Mouse (Mus musculus) intestine, embryonic 15.5 days (tissue): ENCODE results near the gene Cd24a. TPM values are rescaled to one million over a fixed set of nuclear protein-coding genes. Genes with fewer than 3 reads are reported as not detected.

Source experiments
- ATAC-seq: fragments of 200-750 bp; cut with Nextera tagmentation; 2 replicates; pipeline ENCODE4 v1.8.0; 2017; ENCODE audit warnings: moderate TSS enrichment, moderate library complexity
- H3K27ac ChIP-seq: fragments of 300-500 bp; sonication (generic); 2 replicates; pipeline ENCODE4 v1.5.1; 2015; ENCODE audit warnings: mild to moderate bottlenecking, inconsistent platforms
- H3K27me3 ChIP-seq: fragments of 300-500 bp; sonication (generic); replicated peaks from 2 replicates; pipeline ENCODE4 v1.6.1; 2015; ENCODE audit warnings: inconsistent platforms
- H3K36me3 ChIP-seq: fragments of 300-500 bp; sonication (generic); 2 replicates; pipeline ENCODE4 v1.6.1; 2015; ENCODE audit warnings: inconsistent platforms
- H3K4me1 ChIP-seq: fragments of 300-500 bp; sonication (generic); replicated peaks from 2 replicates; pipeline ENCODE4 v1.6.1; 2015; ENCODE audit warnings: inconsistent platforms
- H3K4me2 ChIP-seq: fragments of 300-500 bp; sonication (generic); replicated peaks from 2 replicates; pipeline ENCODE4 v1.6.1; 2015; ENCODE audit warnings: mild to moderate bottlenecking, inconsistent platforms
- H3K4me3 ChIP-seq: fragments of 300-500 bp; sonication (generic); replicated peaks from 2 replicates; pipeline ENCODE4 v1.5.1; 2015; ENCODE audit warnings: inconsistent platforms
- H3K9ac ChIP-seq: fragments of 300-500 bp; sonication (generic); 2 replicates; pipeline ENCODE4 v1.6.1; 2015; ENCODE audit warnings: inconsistent platforms
- H3K9me3 ChIP-seq: fragments of 300-500 bp; sonication (generic); 2 replicates; pipeline ENCODE4 v1.6.1; 2016; ENCODE audit warnings: inconsistent platforms
- WGBS: fragments of 180-500 bp; shearing (Covaris S2); methylation state at CpG from one replicate; pipeline ENCODE4 v1.1.7; 2015; 5-methylcytosine and 5-hydroxymethylcytosine counted together
- polyA plus RNA-seq: library from polyadenylated mRNA; unstranded; fragments of >200 nt; fragmentation: Nextera tagmentation; extraction: Ambion mirVana; gene quantifications from 2 replicates; pipeline ENCODE4 v1.2.1, GENCODE M21; 2015

The Cd24a gene
- polyA plus RNA-seq, 1 experiment from 2014 or later, result 204 TPM

DNA sequence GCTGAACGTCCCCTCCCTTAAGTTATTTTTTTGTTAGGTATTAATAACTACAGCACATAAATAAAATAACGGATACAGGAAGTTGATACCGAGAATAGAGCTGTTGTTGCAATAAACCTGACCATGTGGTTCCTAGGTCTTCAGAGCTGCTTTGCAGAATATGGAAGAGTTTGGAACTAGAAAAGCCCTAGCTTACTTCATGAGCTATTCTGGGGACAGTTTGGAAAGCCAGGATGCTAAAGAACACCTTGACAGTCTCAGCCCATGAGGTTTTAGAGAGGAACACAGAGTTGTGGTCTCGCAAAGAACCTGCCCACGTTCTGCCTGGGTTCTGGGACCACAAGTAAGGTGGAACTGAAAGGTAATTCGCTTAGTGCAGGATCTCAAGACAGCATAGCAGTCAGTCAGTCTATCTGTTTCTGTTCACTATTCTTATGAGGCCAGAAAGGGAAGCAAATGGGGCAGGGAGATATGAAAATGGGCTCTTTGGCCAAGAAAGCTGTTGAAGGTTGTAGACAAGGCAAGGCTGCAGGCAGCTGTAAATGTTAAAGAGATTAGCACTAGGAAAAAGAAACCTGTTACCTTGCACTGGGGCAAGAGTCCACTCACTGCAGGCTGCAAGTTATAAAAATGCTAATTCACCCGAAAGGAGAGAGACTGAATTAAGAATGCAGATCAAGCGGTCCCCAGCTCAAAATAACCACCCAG lies 10.5 kb downstream of the Cd24a start:
- peak; percentile 81 for ATAC-seq
- Histone ChIP-seq H3K4me1 (0 out of 2 replicates have a peak, but pooled peaks cover 4% of the 10 kb centered on the region), H3K4me3 (no peak overlapping the region), H3K9ac (no peak overlapping the region), H3K36me3 (no peaks in the 10 kb centered on the region), H3K4me2 (peak overlapping the region; percentile 41), H3K27ac (peak overlapping the region; percentile 32; the same call in 1 of the 2 replicates), H3K9me3 (no peaks in the 10 kb centered on the region), H3K27me3 (no peaks in the 10 kb centered on the region)
- 60% methylated on average over 8 of the region's 8 CpGs for WGBS

DNA sequence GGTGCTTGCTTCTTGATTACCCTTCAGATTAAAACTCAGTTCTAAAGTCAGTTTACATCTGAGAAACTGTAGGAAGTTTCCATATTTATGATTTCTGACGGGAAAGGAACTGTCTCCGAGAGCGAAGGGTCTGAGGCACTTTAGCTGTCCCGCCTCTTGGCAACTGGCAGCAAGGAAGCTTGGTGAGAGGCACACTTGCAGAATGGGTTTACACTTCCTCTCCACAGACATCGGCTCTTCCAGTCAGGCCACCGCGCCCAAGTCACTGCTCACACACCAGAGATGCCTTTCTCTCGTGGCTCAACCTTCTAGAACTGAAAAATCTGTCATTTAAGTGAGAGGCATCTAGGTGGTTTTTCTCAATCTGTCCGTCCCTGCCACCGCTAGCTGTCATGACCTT lies 13.4 kb downstream of the Cd24a start:
- Histone ChIP-seq H3K36me3 (no peaks in the 10 kb centered on the region), H3K4me3 (no peak overlapping the region), H3K4me2 (no peak overlapping the region), H3K4me1 (0 out of 2 replicates have a peak, but pooled peaks cover 4% of the 10 kb centered on the region), H3K27me3 (no peaks in the 10 kb centered on the region), H3K9ac (no peak overlapping the region), H3K9me3 (no peaks in the 10 kb centered on the region), H3K27ac (no peak overlapping the region)
- WGBS, result 73% methylated on average over 10 of the region's 10 CpGs
- ATAC-seq, result no peak

DNA sequence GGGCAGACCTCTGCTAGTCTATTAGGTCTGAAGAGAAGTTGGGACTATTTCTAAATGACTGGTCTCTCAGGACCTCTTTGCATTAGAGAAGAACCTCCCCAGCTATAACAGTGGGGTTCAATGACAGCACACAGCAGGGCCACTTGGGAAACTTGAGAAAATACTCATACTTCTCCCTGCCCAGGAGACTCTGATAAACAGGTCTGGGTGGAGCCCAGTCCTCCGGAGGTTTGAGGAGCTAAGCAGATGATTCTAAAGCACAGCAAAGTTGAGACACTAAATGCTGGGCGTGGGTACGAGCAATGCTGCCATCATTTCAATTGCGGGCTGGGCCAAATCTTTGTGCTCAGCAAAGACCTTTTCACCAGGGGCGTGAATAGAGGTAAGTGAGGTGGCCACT lies 15.1 kb downstream of the Cd24a start:
- Histone ChIP-seq H3K27ac (no peak overlapping the region), H3K36me3 (no peaks in the 10 kb centered on the region), H3K27me3 (no peaks in the 10 kb centered on the region), H3K4me3 (no peak overlapping the region), H3K4me1 (0 out of 2 replicates have a peak, but pooled peaks cover 4% of the 10 kb centered on the region), H3K9ac (no peak overlapping the region), H3K4me2 (no peak overlapping the region), H3K9me3 (no peaks in the 10 kb centered on the region)
- 83% methylated on average over 5 of the region's 5 CpGs for WGBS
- ATAC-seq, result 0 out of 2 replicates have a peak, but pooled peaks have one; percentile 39

DNA sequence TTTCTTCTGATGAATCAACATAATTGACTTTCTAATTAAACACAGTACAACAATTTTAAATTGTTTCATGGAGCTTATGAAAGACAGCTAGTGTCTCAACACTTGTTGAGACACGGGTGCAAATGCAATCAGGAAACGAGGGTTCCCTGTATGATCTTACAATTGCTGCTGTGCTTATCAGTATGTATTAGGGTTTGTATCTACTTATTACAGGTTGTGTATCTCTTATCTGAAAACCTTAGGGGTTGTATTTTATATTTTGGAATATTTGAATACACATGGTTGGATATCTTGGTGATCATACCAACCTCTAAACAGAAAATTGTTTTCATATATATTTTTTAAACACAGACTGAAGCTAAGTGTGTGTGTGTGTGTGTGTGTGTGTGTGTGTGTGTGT lies 16.1 kb downstream of the Cd24a start:
- Histone ChIP-seq H3K9ac (no peak overlapping the region), H3K27ac (no peak overlapping the region), H3K4me1 (0 out of 2 replicates have a peak, but pooled peaks cover 1% of the 10 kb centered on the region), H3K4me3 (no peak overlapping the region), H3K4me2 (no peak overlapping the region), H3K36me3 (no peaks in the 10 kb centered on the region), H3K27me3 (no peaks in the 10 kb centered on the region), H3K9me3 (no peaks in the 10 kb centered on the region)
- no peak for ATAC-seq
- WGBS, result 80% methylated on average over 2 of the region's 2 CpGs

DNA sequence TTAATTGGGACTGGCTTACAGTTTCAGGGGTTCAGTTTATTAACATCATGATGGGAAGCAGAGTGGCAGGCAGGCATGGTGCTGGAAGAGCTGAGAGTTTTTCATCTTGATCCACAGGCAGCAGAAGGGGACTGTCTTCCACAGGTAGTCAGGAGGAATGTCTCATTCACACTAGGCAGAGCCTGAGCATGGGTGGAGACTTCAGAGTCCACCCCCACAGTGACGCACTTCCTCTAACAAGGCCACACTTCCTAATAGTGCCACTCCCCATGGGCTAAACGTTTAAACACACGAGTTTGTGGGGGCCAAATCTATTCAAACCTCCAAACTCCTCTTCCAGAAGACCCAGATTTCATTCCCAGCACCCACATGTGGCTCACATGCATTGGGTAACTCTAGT lies 16.8 kb downstream of the Cd24a start:
- ATAC-seq, result no peak
- no peak overlapping the region for H3K4me3 ChIP-seq
- no peaks in the 10 kb centered on the region for H3K4me1 ChIP-seq
- H3K9ac ChIP-seq, result no peak overlapping the region
- no peaks in the 10 kb centered on the region for H3K36me3 ChIP-seq
- no peaks in the 10 kb centered on the region for H3K9me3 ChIP-seq
- WGBS, result 73% methylated on average over 3 of the region's 3 CpGs
- no peaks in the 10 kb centered on the region for H3K27me3 ChIP-seq
- no peak overlapping the region for H3K27ac ChIP-seq
- H3K4me2 ChIP-seq, result no peak overlapping the region

DNA sequence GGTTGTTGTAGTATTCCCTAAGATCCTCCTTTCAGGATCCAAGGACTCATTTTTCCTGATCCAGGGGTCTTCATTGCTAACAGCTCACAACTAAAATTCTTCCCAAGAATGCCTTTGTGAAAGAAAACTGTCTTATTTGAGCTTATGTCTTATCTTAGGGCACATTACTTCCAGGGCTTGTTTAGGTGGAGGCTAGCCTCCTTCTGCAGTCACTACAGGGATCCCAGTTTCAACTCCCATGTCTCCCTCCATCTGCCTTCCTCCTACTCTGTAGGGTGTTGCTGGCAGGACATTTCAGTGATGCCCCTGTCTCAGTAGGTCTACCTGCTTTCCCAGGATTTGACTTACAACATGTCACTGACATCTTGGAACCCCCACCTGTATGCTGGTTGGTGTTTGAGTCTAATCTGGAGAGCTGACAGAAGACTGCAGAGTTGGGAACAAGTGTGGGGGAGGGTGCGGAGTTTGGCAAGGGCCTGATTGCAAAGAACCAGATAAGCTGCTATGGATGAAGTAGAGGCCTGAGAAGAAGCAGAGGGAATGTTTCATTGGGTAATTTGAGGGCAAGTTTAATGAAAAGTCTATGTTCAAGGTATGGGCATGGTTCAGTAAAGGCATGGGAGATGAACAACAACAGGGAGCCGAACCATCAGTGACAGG lies 20.1 kb downstream of the Cd24a start:
- H3K4me1 ChIP-seq, result peaks cover 3% of the 10 kb centered on the region; the same call in 1 of the 2 replicates
- H3K4me2 ChIP-seq, result no peak overlapping the region
- H3K4me3 ChIP-seq, result no peak overlapping the region
- H3K27ac ChIP-seq, result no peak overlapping the region
- no peaks in the 10 kb centered on the region for H3K9me3 ChIP-seq
- no peak for ATAC-seq
- H3K9ac ChIP-seq, result no peak overlapping the region
- H3K36me3 ChIP-seq, result no peaks in the 10 kb centered on the region
- WGBS, result 77% methylated on average over 2 of the region's 2 CpGs
- no peaks in the 10 kb centered on the region for H3K27me3 ChIP-seq

DNA sequence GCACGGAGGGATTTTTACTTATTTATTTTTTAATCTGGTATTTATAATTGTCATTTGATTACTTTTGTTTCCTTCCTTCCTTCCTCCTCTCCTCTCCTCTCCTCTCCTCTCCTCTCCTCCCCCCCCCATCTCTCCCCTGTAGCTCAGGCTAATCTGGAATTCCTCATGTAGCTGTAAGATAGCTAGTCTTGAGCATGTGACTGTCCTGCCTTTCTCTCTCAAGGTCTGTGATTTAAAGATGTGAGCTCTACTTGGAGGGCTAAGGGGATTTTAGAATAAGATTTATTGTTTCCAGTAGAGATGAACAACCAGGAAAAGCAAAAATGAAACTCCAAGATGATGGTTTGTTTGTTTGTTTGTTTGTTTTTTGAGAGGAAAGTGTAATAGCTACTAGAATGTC lies 23.0 kb downstream of the Cd24a start:
- Histone ChIP-seq H3K9ac (no peak overlapping the region), H3K27me3 (no peaks in the 10 kb centered on the region), H3K27ac (no peak overlapping the region; the same call in 1 of the 2 replicates), H3K4me3 (no peak overlapping the region), H3K4me2 (no peak overlapping the region), H3K36me3 (no peaks in the 10 kb centered on the region), H3K9me3 (no peaks in the 10 kb centered on the region), H3K4me1 (peaks cover 6% of the 10 kb centered on the region; the same call in 1 of the 2 replicates)
- 71% methylated on average over 1 of the region's 1 CpGs for WGBS
- no peak for ATAC-seq

DNA sequence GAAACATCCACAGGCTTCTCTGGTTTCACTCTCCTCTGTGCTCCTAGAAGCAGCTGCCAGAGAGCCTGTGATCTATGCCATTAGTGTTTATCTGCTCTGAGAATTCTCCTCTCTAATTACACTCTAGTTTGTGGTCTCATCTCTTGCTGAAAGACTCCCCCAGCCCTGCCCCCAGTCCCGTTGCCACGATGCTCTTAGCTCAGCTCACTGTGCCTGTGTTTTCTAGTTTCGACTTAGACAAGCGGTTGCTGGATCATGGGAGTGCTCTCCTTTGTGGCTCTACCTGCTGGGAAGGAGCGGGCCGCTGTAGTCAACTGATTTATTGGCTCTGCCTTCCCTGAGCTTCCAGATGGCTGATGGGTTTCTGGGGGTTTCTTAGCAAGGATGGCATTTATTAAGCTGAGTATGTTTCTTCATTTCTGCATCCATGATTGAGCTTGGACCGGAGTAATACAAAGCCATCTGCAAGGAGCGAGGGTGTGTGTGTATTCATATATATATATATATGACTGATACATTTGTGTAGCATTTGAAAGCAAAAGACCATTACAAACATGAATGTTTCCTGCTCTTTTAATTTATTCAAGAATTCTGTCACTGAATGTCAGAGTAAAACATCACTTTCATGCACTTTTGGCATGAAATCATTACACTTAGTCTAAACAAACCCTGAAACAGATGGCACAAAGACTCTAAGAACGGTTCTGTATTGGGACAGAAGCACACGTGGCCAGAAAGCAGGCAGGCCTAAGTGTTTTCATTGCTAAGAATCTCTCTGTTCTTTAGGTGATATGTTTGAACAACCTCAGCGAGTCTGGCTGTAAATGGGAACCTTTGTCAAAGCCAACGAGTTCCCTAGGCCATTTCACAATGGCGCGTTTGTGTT lies 23.7 kb downstream of the Cd24a start:
- no peak for ATAC-seq
- H3K36me3 ChIP-seq, result no peaks in the 10 kb centered on the region
- peak overlapping the region; percentile 20; the same call in 1 of the 2 replicates for H3K27ac ChIP-seq
- H3K9me3 ChIP-seq, result no peaks in the 10 kb centered on the region
- WGBS, result 29% methylated on average over 14 of the region's 14 CpGs
- H3K27me3 ChIP-seq, result no peaks in the 10 kb centered on the region
- H3K4me2 ChIP-seq, result peak overlapping the region; percentile 29; the same call in 1 of the 2 replicates
- peaks cover 6% of the 10 kb centered on the region; the same call in 1 of the 2 replicates for H3K4me1 ChIP-seq
- no peak overlapping the region for H3K9ac ChIP-seq
- no peak overlapping the region for H3K4me3 ChIP-seq

DNA sequence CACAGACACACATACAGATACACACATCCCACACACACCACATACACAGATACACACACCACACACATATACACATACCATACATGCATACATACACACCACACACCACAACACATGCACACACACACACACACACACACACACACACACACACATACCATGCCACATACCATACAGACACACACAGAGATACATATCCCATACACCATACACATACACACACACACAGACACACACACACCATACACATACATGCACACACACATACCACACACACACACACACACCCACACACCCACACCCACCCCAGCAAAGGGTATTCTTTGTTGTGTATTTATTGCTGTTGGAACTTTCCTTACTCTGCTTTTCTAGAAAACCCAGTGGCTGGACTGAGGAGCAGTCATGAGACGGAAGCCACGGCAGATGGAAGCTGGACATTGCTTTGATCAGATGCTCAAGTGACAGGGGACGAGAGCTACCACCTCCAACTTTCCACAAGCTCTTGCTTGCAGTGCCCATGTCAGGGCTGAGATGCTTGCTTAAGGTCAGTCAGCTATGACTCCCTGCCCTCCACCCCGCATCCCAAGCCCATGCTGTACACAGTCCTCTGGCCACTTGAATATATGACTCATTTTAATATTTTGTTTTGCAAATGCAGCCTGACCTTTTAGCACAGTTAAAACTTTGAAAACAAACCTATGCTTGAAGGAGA lies 26.0 kb downstream of the Cd24a start:
- H3K36me3 ChIP-seq, result no peaks in the 10 kb centered on the region
- no peak overlapping the region for H3K4me3 ChIP-seq
- H3K4me1 ChIP-seq, result peaks cover 6% of the 10 kb centered on the region; the same call in 1 of the 2 replicates
- no peak overlapping the region for H3K27ac ChIP-seq
- 0 out of 2 replicates have a peak, but pooled peaks have one; percentile 10 for ATAC-seq
- H3K9ac ChIP-seq, result no peak overlapping the region
- 77% methylated on average over 4 of the region's 4 CpGs for WGBS
- no peaks in the 10 kb centered on the region for H3K9me3 ChIP-seq
- no peaks in the 10 kb centered on the region for H3K27me3 ChIP-seq
- no peak overlapping the region for H3K4me2 ChIP-seq

DNA sequence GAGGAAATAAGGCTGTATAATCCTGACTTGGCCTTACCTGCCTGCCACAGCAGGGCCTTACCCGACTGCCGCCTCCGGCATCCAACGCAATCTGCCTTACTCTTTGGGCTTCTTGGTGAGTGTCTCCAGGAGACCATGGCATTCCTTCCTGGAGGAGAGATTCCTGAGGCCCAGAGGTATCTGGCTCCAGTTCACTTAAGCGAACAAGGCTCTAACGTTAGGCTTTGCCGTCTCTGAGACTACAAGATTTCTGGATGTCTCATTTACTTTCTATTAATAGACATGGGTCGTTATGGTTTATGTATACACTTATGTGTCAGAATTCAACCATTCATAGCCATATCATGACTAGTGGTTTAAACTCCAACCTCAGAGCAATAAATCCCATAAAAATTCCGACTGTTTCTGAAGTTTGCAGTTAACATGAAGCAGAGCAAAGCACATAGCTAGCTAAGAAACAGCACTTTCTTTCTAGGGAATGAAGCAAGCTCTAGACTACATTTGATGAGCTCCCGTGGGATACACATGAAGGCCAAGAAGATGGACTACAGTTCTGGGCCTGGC lies 26.7 kb downstream of the Cd24a start:
- Histone ChIP-seq H3K27ac (0 out of 2 replicates have a peak overlapping the region, but pooled peaks have one; percentile 22), H3K27me3 (no peaks in the 10 kb centered on the region), H3K4me1 (peaks cover 6% of the 10 kb centered on the region; the same call in 1 of the 2 replicates), H3K4me2 (no peak overlapping the region), H3K9ac (no peak overlapping the region), H3K36me3 (no peaks in the 10 kb centered on the region), H3K4me3 (no peak overlapping the region), H3K9me3 (no peaks in the 10 kb centered on the region)
- peak; percentile 39 for ATAC-seq
- WGBS, result 45% methylated on average over 10 of the region's 10 CpGs

DNA sequence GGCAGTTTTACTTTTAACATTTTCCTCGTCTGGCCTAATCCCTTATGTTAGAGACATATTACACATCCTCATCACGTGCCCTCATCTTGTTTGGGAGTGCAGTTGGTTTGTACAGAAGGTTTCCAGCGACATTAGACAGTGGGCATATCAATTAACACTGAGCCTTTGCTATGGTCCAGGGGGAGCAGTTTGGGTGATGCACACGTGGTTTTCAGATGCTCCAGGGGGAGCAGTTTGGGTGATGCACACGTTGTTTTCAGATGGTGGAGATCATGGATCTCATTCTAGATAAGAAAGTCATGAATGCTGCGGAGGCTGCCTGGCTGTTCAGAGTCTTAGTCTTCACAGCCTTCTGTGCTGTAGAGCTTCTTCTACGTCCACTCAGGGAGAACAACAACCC lies 27.8 kb downstream of the Cd24a start:
- WGBS, result 79% methylated on average over 7 of the region's 7 CpGs
- H3K9me3 ChIP-seq, result no peaks in the 10 kb centered on the region
- ATAC-seq, result no peak

More for the DNA sequence above, 27.8 kb downstream of the Cd24a start:
- no peak overlapping the region for H3K27ac ChIP-seq
- H3K4me3 ChIP-seq, result no peak overlapping the region
- peaks cover 6% of the 10 kb centered on the region; the same call in 1 of the 2 replicates for H3K4me1 ChIP-seq
- no peak overlapping the region for H3K9ac ChIP-seq
- no peaks in the 10 kb centered on the region for H3K27me3 ChIP-seq
- H3K36me3 ChIP-seq, result no peaks in the 10 kb centered on the region
- no peak overlapping the region for H3K4me2 ChIP-seq
